Mouse (Mus musculus): ENCODE measurements around the gene Cyb5b.
"Not testable (repeated sequence)": the region's sequence is repeated elsewhere in the genome, so short reads cannot be mapped to it uniquely, and the experiment has no call there.

The Cyb5b gene

GRCm38 (mm10) chr8:107172969-107173645, 22.7 kb downstream of the Cyb5b start:
- DNase-seq (ENCODE audit: low read depth): no peak

DNA sequence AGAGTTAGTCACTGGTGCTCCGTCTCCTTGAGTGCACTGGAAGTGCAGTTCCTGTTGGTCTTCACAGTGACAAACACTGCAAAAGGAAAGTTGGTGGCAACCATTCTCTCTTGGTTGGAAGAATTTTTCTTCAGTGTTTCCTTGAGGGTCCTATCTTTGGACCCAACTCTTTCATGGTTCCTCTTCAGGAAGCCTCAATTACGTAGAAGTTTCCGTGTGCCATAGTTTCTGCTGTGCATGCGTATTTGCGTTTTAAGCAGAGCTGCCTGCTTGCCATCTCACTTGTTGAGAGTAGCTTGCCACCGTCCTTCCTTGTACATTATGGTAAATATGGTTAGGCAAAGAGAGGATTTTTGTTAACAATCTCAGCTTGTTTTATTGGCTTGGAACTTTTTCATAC, 30.7 kb downstream of the Cyb5b start:
- DNase-seq (ENCODE audit: low read depth): no peak

DNA sequence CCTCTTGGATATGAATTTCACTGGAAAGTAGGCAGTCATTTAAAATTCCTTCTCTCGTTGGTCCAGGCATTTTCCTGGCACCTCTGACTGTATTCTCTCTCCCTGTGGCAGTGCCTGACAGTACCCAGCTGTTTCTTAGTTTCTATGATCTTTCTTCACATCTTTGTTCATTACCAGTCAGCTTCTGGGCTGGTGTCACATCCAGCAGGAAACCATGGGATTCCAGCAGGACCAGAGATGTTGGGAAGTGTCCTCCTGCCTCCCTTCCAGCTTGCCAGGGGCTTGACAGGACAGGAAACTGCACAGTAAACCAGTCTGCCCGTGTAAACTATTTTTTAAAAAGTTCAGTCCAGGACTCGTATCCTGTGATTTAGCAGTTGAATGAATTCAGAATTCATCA, 34.6 kb downstream of the Cyb5b start:
- DNase-seq (ENCODE audit: low read depth): no peak

DNA sequence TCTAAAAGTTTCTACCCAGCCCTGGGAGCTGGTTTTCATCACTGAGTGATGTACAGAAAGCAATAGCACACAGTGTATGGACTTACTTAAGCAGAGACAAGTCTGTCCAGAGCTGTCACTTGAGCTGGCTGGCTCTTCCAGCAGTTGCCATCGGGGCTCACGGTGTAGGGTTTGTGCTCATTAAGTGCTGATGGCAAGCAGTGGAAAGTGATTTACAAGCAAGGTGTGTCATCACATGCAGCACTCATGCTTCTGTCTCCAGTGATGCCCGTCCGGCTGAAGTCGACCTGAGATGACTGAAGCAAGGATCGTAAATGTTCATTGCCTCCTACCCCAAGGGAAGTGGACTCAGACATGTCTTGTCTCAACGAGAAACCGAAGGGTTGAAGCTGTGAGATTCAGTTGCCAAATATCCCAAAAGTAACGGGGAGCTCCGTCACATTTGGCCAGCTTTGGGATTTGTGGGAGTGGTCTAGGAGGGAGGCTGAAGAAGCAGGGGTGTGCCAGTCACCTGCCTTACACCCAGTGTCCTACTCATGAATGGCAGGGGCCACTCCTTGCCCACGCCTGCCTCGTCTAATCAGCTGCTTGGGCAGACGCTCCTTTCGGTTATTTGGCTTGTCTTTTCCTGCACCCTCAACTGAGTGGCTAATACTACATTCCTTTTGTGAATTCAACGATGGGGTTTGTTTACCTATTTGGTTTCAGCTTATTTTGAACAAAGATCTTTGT, 36.4 kb downstream of the Cyb5b start:
- no peak for DNase-seq (ENCODE audit: low read depth)

GRCm38 (mm10) chr8:107187631-107188030, 37.2 kb downstream of the Cyb5b start:
- DNase-seq (ENCODE audit: low read depth): no peak

DNA sequence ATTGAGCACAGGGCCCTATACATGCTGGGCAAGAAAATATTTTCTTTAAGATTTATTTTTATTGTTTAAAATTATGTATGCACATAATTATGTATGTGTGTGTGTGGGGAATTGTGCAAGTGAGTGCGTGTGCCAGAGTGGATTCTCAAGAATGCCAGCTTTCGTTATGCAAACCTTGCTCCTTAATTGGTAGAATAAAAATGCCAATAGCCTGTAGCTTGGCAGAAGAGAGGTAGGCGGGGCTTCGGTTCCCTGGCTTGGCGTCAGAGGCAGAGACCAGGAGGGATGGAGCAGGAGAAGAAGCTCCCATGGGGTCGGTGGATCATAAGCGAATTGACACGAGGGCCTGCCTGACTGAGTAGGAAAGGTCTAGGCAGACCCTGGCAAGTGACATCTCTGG, 42.2 kb downstream of the Cyb5b start:
- no peak for DNase-seq (ENCODE audit: low read depth)

DNA sequence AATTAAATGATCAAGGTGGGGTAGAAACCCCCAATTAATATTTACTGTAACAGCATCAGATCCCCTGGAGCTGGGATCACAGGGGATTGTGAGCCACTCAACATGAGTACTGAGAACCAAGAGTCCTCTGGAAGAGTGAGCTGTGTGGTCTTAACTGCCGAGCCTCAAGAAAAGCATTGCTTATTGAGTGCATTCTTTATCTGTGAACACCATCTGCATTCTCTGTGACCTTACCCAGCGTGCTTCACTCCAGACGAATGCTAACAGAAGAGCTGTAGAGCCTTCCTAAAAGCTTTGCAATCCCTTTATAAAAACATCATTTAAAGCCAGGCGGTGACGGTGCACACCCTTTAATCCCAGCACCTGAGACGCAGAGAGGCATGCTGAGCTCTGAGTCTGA, 42.9 kb downstream of the Cyb5b start:
- peak; percentile 22 for DNase-seq (ENCODE audit: low read depth)

DNA sequence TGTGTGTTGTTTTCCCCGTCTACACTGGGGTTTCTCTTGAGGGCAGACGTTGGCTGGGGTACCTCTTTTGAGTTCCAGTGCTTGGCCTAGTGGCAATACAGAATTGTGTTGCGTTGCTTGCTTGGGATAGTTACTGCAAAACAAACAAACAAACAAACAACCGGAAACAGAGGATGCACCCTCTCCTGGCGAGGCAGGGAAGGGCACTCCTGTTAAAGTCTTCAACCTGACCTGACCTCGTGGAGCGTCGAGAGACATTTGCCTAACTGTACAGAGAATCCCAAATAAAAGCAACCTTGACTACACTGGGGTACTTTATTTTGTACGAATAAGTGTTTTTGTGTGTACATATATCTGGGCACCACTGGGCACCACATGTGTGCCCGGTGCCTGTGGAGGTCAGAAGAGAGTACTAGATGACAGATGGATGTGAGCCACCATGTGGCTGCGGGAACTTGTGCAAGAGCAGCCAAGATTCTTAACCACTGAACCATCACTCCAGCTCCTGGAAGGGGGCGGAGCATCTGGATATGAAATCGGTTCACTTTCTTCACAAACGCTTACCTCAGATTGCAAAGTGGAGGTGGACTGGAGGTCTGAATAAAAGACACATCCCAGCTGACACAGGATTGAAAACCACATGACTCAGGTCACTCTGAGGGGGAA, 44.5 kb downstream of the Cyb5b start:
- DNase-seq (ENCODE audit: low read depth): no peak

- DNase-seq (ENCODE audit: low read depth): no peak
These were observed 47.7 kb downstream of the Cyb5b start for GRCm38 (mm10) chr8:107197901-107198826.

- no peak for DNase-seq (ENCODE audit: low read depth)
These were observed 54.7 kb downstream of the Cyb5b start for GRCm38 (mm10) chr8:107205164-107205563.

GRCm38 (mm10) chr8:107205701-107206561, 55.5 kb downstream of the Cyb5b start:
- DNase-seq (ENCODE audit: low read depth): no peak

DNA sequence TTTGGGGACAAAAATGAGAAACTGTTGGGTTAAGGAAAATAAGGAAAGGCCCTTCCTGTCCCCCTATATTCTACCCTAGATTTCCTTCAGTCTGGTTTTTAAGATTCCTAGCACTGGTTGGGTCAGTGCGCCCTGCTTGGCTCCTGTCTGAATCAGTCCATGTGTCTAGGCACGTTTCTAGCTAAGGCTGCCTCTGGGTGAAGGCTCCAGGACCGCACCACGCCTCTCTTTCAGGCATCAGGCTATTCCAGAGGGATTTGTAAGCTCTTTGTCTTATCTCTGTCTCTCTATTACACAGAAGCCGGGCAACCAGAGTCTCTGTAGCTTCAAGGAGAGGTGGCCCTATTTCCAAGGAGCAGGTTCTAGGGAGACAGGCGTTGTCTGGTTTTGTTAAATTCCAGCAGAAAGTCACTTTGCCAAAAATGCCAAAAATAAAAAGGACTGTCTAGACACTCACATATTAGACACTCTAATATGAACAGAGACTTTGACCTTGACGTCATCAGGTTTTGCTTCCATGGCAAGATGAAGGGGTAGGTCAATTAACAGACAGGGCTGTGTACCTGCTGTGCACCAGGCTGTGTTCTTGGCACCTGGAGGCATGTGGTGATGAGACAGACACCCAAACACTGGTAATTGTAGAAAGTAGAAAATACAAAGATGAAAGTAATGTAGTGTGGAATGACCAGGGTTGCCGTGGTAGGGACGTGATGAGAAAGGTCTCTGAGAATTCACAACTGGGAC, 56.5 kb downstream of the Cyb5b start:
- no peak for DNase-seq (ENCODE audit: low read depth)

- no peak for DNase-seq (ENCODE audit: low read depth)
These were observed 58.7 kb downstream of the Cyb5b start for GRCm38 (mm10) chr8:107209185-107209584.

DNA sequence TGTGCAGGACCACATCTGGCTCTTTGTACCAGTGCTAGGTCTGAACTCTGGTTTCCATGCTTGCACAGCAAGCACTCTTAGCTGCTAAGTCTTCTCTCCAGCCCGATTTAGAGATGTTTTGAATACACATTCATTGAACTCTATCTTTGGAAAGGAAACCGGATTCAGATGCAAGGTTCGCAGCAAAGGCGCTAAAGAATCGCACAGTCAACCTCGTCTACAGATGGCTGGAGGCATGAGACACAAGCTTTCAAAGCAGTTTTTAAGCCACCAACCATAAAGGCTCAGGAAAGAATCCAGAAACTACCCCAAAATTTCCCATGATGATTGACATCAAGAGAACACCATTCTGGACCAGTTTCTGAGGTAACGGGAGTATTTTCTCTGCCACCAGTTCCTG, 61.6 kb downstream of the Cyb5b start:
- DNase-seq (ENCODE audit: low read depth): no peak

DNA sequence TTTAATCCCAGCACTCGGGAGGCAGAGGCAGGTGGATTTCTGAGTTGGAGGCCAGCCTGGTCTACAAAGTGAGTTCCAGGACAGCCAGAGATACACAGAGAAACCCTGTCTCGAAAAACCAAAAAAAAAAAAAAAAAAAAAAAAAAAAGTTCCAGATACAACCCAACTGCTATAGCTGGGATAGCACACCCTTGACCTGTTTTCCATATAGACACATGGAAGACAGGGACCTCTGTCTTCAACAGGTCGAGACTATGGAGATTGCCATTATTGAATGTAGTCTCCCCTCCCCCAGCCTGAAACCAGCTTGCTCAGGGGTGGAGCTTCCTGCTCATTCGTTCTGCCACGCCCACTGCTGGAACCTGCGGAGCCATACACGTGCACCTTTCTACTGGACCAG, 66.8 kb downstream of the Cyb5b start:
- DNase-seq (ENCODE audit: low read depth): not testable (repeated sequence)

DNA sequence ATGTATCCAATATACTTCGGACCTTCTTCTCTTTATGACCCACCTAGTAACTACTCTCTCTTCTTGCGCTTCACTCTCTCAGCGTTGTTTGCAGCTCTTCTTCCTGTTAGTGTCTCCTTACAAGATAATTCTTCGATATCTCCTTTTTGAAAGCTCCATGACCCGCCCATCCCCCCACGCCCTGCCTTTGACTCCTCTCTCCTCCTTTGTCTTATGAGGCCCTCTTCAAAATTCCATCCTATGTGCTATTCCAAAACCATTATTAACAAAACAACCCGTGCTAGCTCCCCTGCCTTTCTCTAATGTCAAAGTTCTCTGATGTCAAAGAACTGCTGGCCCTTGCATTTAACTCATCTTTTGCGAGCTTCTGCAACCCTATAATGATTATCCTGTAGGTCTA, 67.7 kb downstream of the Cyb5b start:
- DNase-seq (ENCODE audit: low read depth): no peak

DNA sequence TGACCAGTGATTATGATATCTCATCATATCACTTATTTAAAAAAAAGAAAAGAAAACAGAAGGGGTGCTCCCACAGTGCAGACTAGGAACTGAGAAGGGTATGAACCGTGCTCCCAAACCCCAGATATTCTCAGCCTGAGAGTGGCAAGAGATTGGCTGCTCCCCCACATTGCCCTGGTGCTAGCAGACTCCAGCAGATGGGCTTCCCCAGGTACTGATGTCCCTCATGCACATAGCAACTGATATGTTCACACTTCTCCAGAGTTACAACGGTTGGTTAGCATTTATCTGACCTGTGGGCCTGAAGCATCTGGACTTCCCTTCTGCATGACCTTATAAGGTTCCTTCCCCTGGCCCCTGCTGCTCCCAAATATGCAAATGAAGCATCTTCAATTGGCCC, 68.6 kb downstream of the Cyb5b start:
- no peak for DNase-seq (ENCODE audit: low read depth)

GRCm38 (mm10) chr8:107221924-107222851, 71.7 kb downstream of the Cyb5b start:
- DNase-seq (ENCODE audit: low read depth): peak; percentile 35

GRCm38 (mm10) chr8:107226183-107226582, 75.7 kb downstream of the Cyb5b start:
- DNase-seq (ENCODE audit: low read depth): no peak
